Mouse (Mus musculus): ENCODE results near the gene Grb14. TPM values are rescaled to one million over a fixed set of nuclear protein-coding genes. Genes with fewer than 3 reads are reported as not detected.
A peak's percentile ranks its signal among the peaks of the same experiment; 100 is the strongest.

Grb14 gene
- total RNA-seq, 2 experiments from 2014 or later, result 26.5 to 27.2 TPM

DNA sequence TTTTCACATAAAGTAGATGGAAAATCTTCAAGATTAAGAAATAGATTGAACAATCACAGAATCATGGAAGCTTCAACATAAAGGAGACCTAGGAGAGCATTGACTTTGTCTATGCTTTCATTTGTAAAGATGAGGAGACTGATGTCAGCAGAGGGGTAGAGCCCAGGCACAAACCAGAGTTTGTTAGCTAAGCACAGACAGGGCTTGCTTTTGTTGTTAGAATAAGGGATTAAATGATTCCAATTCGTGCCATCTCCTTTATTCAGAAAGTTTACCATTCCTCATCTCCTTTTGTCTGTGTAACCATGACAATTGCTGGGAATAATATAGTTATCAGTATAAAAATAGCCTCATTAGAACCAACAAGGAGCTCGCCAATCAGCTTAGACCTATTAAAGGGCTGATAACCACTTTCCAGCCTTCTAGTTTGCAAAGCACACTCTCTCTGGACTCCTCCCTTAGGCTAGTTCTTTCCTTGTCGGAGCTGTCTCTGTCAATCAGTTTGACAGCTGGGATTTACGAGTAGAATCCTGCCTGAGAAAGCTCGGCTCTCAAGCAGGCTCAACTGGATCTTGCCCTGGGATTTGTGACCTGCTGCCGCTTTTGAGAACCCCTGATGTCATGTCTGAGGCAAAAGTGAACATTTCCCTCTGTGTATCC lies 137.6 kb downstream of the Grb14 start:
- no peak for DNase-seq (ENCODE audit: low spot score in 2 of 2)

DNA sequence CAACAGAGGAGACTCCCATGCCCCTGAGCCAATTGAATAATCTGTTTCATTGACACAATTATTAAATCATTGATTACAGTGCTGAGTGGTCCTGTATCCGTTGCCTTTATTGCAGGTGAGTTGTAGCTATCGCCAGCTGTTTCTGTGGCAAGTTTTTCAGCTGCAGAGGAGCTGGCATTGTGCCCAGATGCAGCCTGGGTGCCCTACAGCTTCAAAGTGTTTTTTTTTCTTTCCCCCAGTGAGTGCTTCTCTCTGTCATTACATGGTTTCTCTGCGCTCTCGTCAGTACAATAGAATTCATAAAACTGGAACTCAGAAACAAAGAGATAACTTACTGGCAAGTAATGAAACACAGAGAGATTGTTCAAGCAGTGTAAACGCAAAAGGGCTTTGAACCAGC lies 139.1 kb downstream of the Grb14 start:
- DNase-seq (ENCODE audit: low spot score in 2 of 2), result peak in 1 of 2 experiments; percentile 4

DNA sequence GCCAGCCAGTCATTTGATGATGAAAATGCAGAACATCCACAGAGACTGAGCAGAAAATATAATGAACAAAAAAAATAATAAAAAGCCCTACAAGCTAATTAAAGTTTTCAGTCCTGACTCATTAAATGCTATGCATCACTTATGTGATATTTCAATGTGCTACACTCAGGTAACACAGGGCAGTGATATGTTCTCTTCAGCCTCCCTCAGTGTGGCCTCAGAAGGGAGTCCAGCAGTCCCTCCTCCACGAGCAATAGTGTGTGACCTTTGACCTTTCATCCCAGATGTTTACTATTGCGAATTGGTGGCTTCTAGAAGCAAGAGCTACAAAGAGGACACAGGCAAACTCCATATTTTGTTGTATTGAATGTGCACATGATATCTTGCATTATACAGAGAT lies 146.5 kb downstream of the Grb14 start:
- no peak for DNase-seq (ENCODE audit: low spot score in 2 of 2)

Other genes starting within 250 kb of the Grb14 start
- 100 to 1,000 TPM; 148 to 149 TPM for gene Cobll1, start 214.4 kb upstream of the Grb14 start, total RNA-seq (2021)

Data from adrenal gland, postnatal 4 days (tissue).